Mouse (Mus musculus) lung, postnatal 0 days (tissue): ENCODE measurements around the gene Eng.

Experiments
- CTCF ChIP-seq: IDR thresholded peaks from 2 replicates; pipeline ENCODE4 v1.5.1; 2016; ENCODE audit warnings: antibody characterized with exemption, mild to moderate bottlenecking
- EP300 ChIP-seq: IDR thresholded peaks from 2 replicates; pipeline ENCODE4 v1.6.1; 2016; ENCODE audit warnings: antibody characterized with exemption, mild to moderate bottlenecking, control low read depth

DNA sequence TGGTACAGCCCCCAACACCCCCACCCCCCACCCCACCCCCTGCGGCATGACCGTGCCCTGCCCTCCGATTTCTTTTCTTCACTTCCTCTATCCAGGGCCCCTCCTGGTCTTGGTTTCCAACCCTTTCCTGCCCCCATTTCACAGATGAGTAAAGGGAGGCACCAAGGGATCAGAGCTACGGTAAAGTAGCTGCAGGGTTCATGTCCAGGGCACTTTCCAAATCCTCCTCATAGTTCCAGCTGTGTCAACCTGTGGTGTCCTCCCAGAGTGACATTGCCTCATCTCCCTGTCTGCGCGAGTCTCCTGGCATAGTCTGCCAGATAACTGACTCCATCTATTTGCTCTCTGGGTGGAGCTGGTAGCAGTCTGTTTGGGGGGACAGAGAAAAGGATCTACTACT, 19.5 kb downstream of the Eng start:
- TF ChIP-seq CTCF: no peak
- TF ChIP-seq EP300: no peak
